Mouse (Mus musculus) urinary bladder, postnatal 36 days (tissue): ENCODE results near the gene Bod1.

Experiments
- DNase-seq, 2 experiments: peaks; one replicate each; pipeline ENCODE4 v3.0.0; 2022; ENCODE audit warnings: low spot score in 2 of 2, mixed read lengths in 1 of 2

Bod1 gene

GRCm38 (mm10) chr11:31671354-31672169, at the start of gene Bod1:
Gene Bod1, minus strand, starts transcription at chr11:31671885.
- peak; percentile 90 to 95 for DNase-seq

- no peak for DNase-seq
Measured at GRCm38 (mm10) chr11:31719090-31719489, 47.4 kb upstream of the Bod1 start.

DNA sequence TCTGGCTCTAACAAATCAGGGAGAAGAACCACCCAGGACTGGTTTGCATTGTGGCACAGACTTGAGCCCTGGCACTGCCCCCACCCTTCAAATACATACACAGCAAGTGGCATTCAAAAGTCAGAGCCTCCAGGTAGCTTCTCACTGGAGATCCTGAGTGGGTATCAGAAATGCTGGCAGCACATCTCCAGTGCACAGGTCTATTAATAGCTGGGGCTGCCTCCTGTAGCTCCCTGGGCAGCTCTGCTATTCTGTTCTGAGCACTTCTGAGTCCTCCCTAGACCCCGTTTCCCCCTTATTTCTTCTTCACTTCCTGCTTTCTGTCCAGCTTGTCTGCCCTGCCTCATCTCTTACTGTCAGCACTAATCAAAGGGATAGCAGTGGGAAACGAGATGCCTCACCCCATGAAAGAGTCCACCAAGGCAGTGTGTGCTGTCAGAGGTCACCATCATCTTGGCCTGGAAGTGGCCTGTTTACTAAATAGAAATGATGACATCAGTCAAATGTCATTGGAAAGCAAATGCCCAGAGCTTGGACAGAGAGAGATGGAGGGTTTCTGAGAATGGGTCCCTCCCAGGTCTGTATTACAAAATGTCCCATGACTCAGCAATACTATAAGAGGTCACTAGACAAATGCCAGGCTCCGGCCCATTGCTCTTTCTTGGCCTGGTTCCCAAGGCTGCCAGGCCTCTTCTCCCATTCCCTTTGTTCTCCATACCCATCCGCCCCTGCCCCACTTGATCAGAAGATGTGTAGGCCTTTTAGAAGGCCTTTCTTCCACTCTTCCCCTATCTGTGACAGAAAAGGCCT, 46.4 kb upstream of the Bod1 start:
- no peak for DNase-seq

DNA sequence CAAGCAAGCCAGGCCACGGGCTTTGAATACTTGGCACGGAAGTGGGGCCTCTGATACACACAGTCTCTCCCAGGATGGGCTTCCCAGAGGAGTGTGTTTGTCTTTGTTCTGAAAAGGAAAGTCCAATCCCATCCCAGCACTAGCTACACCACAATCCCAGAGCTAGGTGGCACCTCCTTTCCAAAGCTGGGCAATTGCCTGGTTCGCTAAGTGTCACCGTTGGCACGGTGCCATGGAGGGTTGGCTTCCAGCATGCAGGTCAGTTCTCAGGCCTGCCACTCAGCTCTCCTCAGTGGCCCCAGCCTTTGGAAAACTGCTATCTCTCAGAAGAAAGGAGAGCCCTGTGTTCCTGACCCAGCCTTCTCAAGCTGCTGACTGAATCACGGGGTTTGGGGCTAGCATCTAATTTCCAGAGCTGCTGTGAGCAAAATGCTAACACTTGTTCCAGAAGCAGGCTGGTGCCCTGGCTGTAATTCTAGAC, 42.0 kb upstream of the Bod1 start:
- peak; percentile 13 to 63 for DNase-seq

- DNase-seq: no peak
Measured at GRCm38 (mm10) chr11:31713116-31713515, 41.4 kb upstream of the Bod1 start.

DNA sequence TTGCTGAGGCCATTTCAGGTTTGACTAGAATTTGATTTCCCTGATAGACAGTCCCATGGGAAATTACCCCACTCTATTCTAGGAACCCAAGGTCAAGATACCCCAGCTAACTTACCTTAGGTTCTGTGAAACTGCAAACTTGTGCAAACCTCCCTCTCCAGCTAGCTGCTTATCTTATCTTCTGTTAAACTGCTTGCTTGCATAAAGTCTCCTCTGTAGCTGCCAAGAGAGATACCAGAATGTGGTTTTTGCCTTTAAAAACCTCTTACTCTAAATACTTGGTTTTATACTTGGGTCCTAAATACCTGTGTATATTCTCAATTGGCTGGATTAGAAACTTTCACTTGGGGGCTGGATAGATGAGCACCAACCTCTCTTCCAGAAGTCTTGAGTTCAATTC, 36.1 kb upstream of the Bod1 start:
- no peak for DNase-seq

GRCm38 (mm10) chr11:31703173-31703572, 31.5 kb upstream of the Bod1 start:
- no peak for DNase-seq

GRCm38 (mm10) chr11:31701901-31702300, 30.2 kb upstream of the Bod1 start:
- no peak for DNase-seq

- no peak for DNase-seq
Measured at GRCm38 (mm10) chr11:31699502-31699901, 27.8 kb upstream of the Bod1 start.

DNA sequence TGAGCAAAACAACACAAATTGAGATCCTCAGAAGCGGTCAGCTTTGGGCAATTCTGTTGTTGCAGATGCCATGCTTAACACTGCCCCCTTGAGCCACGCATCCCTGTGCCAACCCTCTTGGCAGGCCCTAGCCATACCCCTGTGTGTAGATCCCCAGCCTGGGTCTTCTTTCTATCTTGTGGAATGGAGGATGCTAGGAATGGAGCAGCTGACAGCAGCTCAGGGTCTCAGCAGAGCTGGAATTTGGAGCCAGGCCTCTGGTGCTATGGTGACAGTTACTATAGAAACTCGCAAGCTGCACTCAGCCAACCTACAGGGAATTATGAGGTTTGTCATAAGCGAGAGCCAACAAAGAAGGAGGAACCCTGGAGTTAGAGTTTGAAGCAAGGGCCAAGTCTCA, 23.1 kb upstream of the Bod1 start:
- no peak for DNase-seq

- no peak for DNase-seq
Measured at GRCm38 (mm10) chr11:31694109-31694508, 22.4 kb upstream of the Bod1 start.

DNA sequence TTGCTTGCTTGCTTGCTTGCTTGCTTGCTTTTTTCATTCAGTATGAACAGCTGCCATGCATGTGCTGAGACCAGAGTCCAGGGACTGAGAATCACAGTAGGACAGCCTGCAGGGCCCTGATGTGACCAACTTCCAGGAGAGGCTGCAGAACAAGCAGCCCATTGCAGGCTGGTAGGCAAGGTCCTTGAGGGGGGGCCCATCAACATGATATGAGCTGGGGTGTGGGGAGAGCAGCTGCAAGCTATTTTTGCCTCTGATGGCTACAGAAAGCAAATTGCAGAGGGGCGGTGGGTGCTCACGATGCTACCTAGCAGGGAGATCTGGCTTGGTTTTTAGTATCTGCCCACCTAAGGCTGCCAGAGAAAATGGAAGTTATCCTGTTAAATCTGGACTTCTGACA, 21.6 kb upstream of the Bod1 start:
- no peak for DNase-seq

- DNase-seq: no peak
Measured at GRCm38 (mm10) chr11:31688956-31689355, 17.3 kb upstream of the Bod1 start.

DNA sequence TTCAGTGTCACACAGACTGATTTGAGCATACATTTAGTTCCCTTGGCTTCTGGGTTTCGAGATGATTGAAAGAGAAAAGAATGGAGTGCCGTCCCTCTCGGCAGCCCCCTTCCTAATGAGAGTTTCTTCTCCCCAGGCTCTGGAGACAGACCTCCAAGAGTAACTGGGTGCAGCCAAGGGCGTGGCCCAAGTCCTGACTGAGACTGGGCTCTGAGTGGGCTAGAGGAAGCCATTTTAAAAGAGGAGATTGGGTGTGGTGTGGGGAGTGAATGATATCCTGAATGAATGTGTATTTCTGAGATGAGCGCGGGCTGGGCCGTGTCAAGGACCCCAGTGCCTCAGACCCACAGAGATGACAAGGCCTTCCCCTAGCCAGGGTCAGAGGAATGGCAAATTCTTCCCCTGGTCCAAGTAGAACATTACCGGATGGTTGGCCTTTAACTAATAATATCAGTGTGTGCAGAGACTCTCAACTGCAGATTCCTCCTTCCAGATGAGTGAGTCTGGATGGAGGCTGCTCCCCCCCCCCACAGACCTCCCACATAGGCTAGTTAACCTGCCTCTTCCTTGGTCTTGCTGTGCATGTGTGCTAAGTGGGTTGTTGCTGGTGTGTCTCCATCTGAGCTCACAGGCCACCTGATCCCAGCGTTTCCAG, 13.4 kb upstream of the Bod1 start:
- no peak for DNase-seq

GRCm38 (mm10) chr11:31684126-31684525, 12.4 kb upstream of the Bod1 start:
- DNase-seq: no peak

DNA sequence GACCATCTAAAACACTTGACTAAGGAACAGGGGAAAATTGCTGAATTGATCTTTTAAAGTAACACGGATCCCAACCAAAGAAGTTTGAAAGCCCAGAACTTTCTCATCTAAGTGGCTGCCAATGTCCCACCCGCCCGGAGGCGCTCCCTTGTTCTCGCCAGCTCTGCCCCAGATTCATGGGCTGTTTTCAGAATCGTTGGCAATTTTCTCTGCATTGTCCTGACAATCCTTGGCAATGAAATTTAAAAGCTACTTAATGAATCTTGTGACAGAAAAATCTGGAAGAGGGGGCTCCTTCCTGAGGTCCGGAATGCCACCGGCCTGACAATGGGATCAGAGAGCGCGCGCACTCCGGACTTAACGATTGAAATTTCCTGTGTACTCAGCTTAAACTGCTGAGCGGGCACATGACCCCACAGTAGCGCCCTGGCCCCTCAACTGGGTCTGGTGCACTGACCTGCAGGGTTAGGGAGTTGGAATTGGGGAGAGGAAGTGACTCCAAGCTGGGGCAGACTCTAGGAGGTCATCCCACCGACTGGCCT, 8.2 kb upstream of the Bod1 start:
- no peak for DNase-seq

DNA sequence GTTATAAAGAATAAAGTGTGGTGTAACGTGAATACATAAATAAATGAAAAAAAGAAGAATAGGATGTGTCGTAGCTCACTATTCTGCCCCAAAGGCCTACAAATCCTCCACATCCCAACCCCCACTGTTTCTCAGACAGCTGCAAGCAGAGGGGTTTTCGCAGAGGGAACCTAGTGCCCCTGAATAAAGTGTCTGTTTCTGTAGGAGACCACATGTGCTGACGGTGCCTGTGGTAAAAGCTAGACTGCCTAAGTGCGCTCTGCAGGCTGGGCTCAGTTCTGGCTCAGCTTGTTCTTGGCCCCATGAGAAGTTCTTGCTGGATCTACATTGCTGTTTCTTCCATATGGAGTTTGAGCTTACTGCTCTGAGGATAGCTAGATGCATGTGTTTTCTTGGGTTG, 5.6 kb upstream of the Bod1 start:
- no peak for DNase-seq

DNA sequence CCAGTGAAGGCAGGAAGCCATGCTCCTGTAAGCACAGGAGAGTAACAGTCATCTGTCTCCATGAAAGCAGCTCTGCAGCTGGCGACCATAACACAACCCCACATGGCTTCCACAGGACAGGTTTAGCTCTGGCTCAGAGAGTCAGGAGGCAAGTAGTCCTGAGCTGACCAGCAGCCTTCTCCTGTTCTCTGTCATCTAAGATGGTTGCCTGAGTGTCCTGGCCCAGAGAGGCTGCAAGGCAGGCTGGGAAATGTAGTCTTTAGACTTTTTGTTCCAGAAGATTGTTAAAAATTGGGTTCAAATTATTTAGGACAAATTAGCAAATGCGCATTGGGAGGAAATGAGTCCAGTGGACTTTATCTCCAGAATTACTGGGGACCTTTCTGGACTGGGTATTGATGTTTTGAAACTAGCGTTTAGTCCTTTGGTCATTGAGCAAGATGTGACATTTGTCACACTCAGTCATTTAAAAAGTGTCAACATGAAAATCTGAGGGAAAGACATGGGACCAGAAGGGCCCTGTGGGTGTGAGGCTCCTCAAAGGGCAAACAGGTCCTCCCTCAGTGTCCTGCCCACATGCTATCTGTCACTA, 5.1 kb upstream of the Bod1 start:
- DNase-seq: no peak

DNA sequence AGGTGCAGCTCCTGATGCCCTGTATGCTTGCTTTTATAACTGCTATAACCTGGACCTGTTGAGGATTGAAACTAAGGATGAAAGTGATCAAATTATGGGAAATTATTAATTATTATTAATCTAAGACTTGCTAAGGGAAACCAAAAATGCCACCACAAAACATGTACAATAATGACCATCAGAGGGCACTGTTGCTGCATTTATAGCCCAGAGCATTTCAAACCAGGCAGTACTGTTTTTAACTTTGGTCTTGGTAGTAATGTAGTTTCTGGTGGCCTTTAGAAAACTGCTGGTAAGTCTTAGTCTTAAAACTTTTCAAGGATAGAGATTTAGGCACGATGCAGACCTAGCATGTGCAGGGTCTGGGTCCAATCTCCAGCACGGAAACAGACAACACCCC, 3.7 kb upstream of the Bod1 start:
- DNase-seq: peak; percentile 10 to 28

GRCm38 (mm10) chr11:31672170-31672563, 482 bp upstream of the Bod1 start:
- no peak for DNase-seq

DNA sequence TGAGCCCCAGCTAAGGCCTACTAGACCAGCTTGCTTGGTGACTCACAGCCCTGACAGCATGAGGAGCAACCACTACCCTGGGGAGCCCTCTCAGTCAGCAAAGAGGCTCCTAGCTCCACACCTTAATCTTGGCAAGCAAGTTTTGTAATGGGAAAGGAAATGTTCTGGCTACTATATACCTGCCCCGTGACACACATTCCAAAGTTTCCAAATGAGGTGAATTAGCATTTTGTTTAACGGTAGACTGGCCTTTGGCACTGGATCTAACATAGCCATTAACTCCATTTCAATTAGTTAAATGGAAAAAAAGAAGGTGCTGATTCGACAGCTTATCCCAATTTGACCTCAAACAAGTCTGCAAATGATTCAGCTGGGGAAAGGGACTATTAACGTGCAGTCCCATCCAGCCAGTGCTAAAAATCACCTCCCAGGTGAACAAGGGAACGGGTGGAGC, 1.2 kb downstream of the Bod1 start:
- peak in 1 of 2 experiments; percentile 26 for DNase-seq
